Mouse (Mus musculus): ENCODE measurements at regions not wholly inside any gene's neighbourhood (a gene's known extent, or its start where the extent isn't known, plus 50 kb on each side); places are given as distances from the start of the nearest gene placed in this dataset.

DNA sequence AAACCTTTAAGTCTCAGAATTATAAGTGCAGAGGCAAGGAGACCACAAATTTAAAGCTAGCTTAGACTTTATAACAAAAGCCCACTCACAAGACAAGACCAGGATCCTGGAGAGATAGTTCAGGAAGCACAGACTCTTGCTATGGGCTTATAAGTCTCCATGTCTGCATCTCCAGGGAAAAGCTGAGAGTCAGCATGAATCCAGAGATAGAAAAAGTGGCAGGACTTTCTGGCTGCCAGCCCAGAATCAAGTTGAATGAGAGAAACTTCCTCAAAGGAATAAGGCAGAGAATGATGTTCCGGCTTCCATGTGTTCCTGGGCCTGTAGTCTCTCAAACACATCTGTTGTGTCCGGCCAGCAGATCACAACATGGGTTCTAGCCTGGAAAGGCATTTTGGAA lies 1686.4 kb upstream of the Gm37988 start:
- TF ChIP-seq CTCF (IDR thresholded peaks at IDR 0.05; ENCODE audit: low read depth) (no peak), EP300 (IDR thresholded peaks at IDR 0.05; ENCODE audit: low read depth) (no peak)
